Mouse (Mus musculus) heart, adult 2 months (tissue): Measurements from ENCODE around the gene Robo1. TPM values are rescaled to one million over a fixed set of nuclear protein-coding genes. Genes with fewer than 3 reads are reported as not detected.
"Not testable (repeated sequence)": the region's sequence is repeated elsewhere in the genome, so short reads cannot be mapped to it uniquely, and the experiment has no call there.

ENCODE experiments used
- DNase-seq, 2 experiments: peaks; one replicate each; pipeline ENCODE4 v3.0.0; 2021
- H3K27ac ChIP-seq: fragments of 200-600 bp; 2 replicates; pipeline ENCODE4 v1.8.1; 2022
- H3K27me3 ChIP-seq: fragments of 200-500 bp; 2 replicates; pipeline ENCODE4 v1.6.1; 2012; ENCODE audit warnings: mild to moderate bottlenecking, low read length, inconsistent platforms, mixed read lengths; ENCODE audit not compliant: control insufficient read depth, insufficient read depth
- H3K36me3 ChIP-seq: fragments of 200-500 bp; 2 replicates; pipeline ENCODE4 v1.6.1; 2012; ENCODE audit warnings: low read length, inconsistent platforms; ENCODE audit not compliant: control insufficient read depth, insufficient read depth
- H3K4me1 ChIP-seq: fragments of 200-500 bp; 2 replicates; pipeline ENCODE4 v1.6.1; 2011; ENCODE audit warnings: low read length; ENCODE audit not compliant: control insufficient read depth, insufficient read depth
- H3K4me3 ChIP-seq: fragments of 200-600 bp; 2 replicates; pipeline ENCODE4 v1.8.1; 2022
- H3K79me2 ChIP-seq: fragments of 200-500 bp; replicated peaks from 2 replicates; pipeline ENCODE4 v1.6.1; 2012; ENCODE audit warnings: mild to moderate bottlenecking, inconsistent platforms, low read length, moderate library complexity, mixed read lengths; ENCODE audit not compliant: control insufficient read depth, insufficient read depth
- H3K9ac ChIP-seq: fragments of 200-500 bp; 2 replicates; pipeline ENCODE4 v1.6.1; 2012; ENCODE audit warnings: low read depth, mild to moderate bottlenecking, control low read depth, inconsistent platforms, low read length, mixed read lengths
- CTCF ChIP-seq: fragments of 200-600 bp; IDR thresholded peaks from 2 replicates; pipeline ENCODE4 v1.8.1; 2022; ENCODE audit warnings: antibody characterized with exemption, mild to moderate bottlenecking, moderate library complexity
- EP300 ChIP-seq: fragments of 200-500 bp; IDR thresholded peaks from 2 replicates; pipeline ENCODE4 v1.6.1; 2011; ENCODE audit warnings: low read depth, low read length, control low read depth; ENCODE audit not compliant: insufficient read depth
- POLR2A ChIP-seq: fragments of 200-500 bp; IDR thresholded peaks from 2 replicates; pipeline ENCODE4 v1.6.1; 2011; ENCODE audit warnings: mild to moderate bottlenecking, low read depth, low read length, control low read depth; ENCODE audit not compliant: insufficient read depth
- WGBS: fragments of 180-500 bp; shearing (Covaris S2); methylation state at CpG from one replicate; pipeline ENCODE4 v1.1.7; 2018; 5-methylcytosine and 5-hydroxymethylcytosine counted together
- intact Hi-C: fragments of 180-260 bp; cut with DNase I; formaldehyde crosslinking; loops from one replicate; pipeline ENCODE4 v1.15.1; 2025
- polyA plus RNA-seq: library from polyadenylated mRNA; depleted of rRNA; stranded (reverse); fragments of >200 nt; gene quantifications from 2 replicates; pipeline ENCODE4 v1.2.3, GENCODE M21; 2012
- total RNA-seq, 2 experiments: library from RNA; stranded (reverse); gene quantifications; 2 replicates each; pipeline ENCODE4 v1.2.3; 2021

Gene Robo1
- total and polyA plus RNA-seq, 3 experiments: 0.76 to 1.2 (median 1.1) TPM

DNA sequence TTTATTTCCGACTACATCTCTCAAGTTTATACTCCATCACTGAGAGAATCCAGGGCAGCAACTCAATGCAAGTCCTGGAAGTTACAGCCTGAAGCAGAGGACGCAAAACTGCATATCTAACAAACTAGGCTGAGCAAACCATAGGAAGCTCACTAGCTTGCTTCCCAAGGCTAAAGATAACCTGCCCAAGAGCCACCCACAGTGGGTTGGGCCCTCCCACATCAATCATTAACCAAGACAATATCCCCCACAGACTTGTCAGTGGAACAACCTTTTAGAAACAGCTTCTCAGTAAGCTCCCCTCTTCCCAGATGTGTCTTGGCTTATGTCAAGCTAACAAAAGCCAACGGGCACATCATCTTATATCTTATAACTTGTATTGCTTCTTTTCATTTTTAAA is 235.8 kb downstream of the Robo1 start:
- intact Hi-C loops: no loop called here
- Histone ChIP-seq H3K4me3 (no peak overlapping the region), H3K79me2 (no peaks in the 10 kb centered on the region), H3K9ac (no peak overlapping the region), H3K4me1 (no peaks in the 10 kb centered on the region), H3K27me3 (no peaks in the 10 kb centered on the region), H3K36me3 (no peaks in the 10 kb centered on the region), H3K27ac (no peak overlapping the region)
- DNase-seq: no peak
- 71% methylated on average over 3 of the region's 3 CpGs for WGBS
- TF ChIP-seq EP300 (no peak), POLR2A (no peak), CTCF (no peak)

- intact Hi-C loops: no loop called here
- no peak overlapping the region for H3K27ac ChIP-seq
- H3K4me3 ChIP-seq: no peak overlapping the region
- H3K27me3 ChIP-seq: no peaks in the 10 kb centered on the region
- no peak overlapping the region for H3K9ac ChIP-seq
- H3K79me2 ChIP-seq: no peaks in the 10 kb centered on the region
- TF ChIP-seq CTCF: no peak
- no peak for TF ChIP-seq EP300
- no peak for TF ChIP-seq POLR2A
- no peak for DNase-seq
- 69% methylated on average over 2 of the region's 2 CpGs for WGBS
- H3K36me3 ChIP-seq: no peaks in the 10 kb centered on the region
- H3K4me1 ChIP-seq: no peaks in the 10 kb centered on the region
Observed at GRCm38 (mm10) chr16:72544950-72545349, 236.8 kb downstream of the Robo1 start.

DNA sequence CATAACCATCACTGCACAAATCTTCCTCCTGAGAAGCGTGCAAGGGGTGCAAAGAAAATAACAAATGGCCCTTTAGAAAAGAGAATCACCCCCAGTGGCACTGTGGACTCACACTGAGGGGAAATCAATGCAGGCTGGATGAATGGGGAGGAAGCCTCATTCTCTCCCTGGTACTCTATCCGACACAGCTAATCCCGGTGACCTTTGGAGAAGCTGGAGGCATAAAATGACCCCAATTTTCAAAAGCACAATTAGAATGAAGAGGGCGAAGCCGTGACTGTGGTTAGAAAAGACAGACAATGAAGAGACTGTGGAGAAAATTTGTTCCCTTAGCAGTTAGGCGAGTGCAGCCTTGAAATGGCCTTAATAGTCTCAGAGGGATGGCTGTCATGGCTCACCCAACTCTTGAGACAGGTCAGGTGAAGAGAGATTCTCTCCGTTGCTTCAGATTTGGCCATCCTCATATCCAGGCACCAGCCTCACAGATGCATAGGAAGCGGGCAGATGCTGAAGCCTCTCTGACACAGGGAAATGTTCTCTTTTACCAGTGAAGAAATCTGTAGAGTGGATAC is 243.7 kb downstream of the Robo1 start:
- TF ChIP-seq POLR2A: no peak
- no peak for TF ChIP-seq EP300
- TF ChIP-seq CTCF: no peak
- no peaks in the 10 kb centered on the region for H3K79me2 ChIP-seq
- no peaks in the 10 kb centered on the region for H3K27me3 ChIP-seq
- DNase-seq: no peak
- H3K4me3 ChIP-seq: no peak overlapping the region
- no peaks in the 10 kb centered on the region for H3K36me3 ChIP-seq
- no peaks in the 10 kb centered on the region for H3K4me1 ChIP-seq
- no peak overlapping the region for H3K9ac ChIP-seq
- no peak overlapping the region for H3K27ac ChIP-seq
- intact Hi-C loops: no loop called here
- 82% methylated on average over 8 of the region's 8 CpGs for WGBS

GRCm38 (mm10) chr16:72553713-72554112 is 245.6 kb downstream of the Robo1 start:
- H3K9ac ChIP-seq: no peak overlapping the region
- intact Hi-C loops: no loop called here
- H3K27me3 ChIP-seq: no peaks in the 10 kb centered on the region
- no peaks in the 10 kb centered on the region for H3K79me2 ChIP-seq
- no peaks in the 10 kb centered on the region for H3K36me3 ChIP-seq
- no peak overlapping the region for H3K4me3 ChIP-seq
- 58% methylated on average over 5 of the region's 5 CpGs for WGBS
- H3K27ac ChIP-seq: no peak overlapping the region
- TF ChIP-seq CTCF: no peak
- no peak for TF ChIP-seq EP300
- no peak for TF ChIP-seq POLR2A
- H3K4me1 ChIP-seq: no peaks in the 10 kb centered on the region
- no peak for DNase-seq

GRCm38 (mm10) chr16:72562149-72562548 is 254.0 kb downstream of the Robo1 start:
- H3K4me3 ChIP-seq, H3K4me1 ChIP-seq, H3K79me2 ChIP-seq, H3K27me3 ChIP-seq, H3K27ac ChIP-seq, DNase-seq, intact Hi-C loops, H3K9ac ChIP-seq, H3K36me3 ChIP-seq: not testable (repeated sequence)
- 29% methylated on average over 2 of the region's 2 CpGs for WGBS

DNA sequence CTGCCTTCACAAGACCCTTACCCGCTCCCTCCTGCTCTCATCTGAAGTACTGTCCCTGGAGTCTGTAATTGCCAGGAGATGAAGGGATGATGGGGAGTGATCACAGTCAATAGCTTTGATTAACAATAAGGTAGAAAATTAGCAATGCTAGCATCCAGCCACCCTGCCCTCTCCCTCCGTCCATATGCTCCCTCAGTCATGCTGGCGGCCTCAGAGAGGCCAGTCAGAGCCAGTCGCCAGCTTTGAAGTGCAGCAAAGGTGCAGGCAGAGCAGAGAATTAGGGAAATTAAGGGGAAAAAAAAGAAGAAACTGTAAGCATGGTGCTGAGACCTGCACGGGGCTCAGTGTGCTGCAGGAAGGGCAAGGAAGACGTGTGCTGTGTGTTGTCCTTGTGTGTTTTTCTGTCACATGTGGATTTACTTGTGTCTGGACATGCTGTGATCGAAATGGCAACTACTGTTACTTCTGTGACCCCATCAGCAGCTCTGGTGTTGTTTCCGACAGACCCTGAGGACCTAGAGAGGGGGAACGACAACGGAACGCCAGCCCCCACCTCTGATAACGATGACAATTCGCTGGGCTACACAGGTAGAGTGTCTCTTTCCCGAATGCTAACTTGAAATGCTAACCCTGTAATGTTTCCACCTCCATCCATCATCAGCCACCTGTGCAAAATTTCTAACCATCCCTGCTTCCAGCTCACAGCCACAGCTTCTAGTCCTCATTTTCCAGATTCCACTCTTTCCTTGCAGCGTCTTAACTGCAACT is 255.3 kb downstream of the Robo1 start:
- Histone ChIP-seq H3K79me2 (no peaks in the 10 kb centered on the region), H3K4me1 (no peaks in the 10 kb centered on the region), H3K27me3 (no peaks in the 10 kb centered on the region), H3K4me3 (no peak overlapping the region), H3K9ac (no peak overlapping the region), H3K27ac (no peak overlapping the region), H3K36me3 (no peaks in the 10 kb centered on the region)
- no peak for DNase-seq
- intact Hi-C loops: no loop called here
- TF ChIP-seq CTCF (no peak), EP300 (no peak), POLR2A (no peak)
- WGBS: 33% methylated on average over 15 of the region's 15 CpGs
